Mouse (Mus musculus): ENCODE measurements around the gene Tent5c.

GRCm38 (mm10) chr3:100506715-100507114 lies 17.6 kb upstream of the Tent5c start:
- TF ChIP-seq EP300 (IDR thresholded peaks at IDR 0.05; ENCODE audit: low read depth) (no peak), CTCF (IDR thresholded peaks at IDR 0.05; ENCODE audit: low read depth) (no peak)

Data from liver, postnatal 0 days (tissue).